Mouse (Mus musculus): ENCODE data around the gene Park7. TPM values are rescaled to one million over a fixed set of nuclear protein-coding genes. Genes with fewer than 3 reads are reported as not detected.

Gene Park7
- polyA plus RNA-seq (2014; fragmentation: Illumina TruSeq; extraction: RNeasy Lipid Tissue Mini Kit (QIAGEN cat#74804); ENCODE audit: low read depth, low replicate concordance) = 63.4 TPM

GRCm38 (mm10) chr4:150914290-150914733, at the start of gene Park7, which contains the start of gene Tnfrsf9:
Gene Park7 (minus strand): TSS chr4:150914437.
Gene Tnfrsf9 (plus strand): TSS chr4:150914562.

GRCm38 (mm10) chr4:150853680-150854461, 60.4 kb downstream of the Park7 start, which contains the start of gene Errfi1:
Gene Errfi1 (plus strand): TSS chr4:150853919.

Other genes with a start within 250 kb of the Park7 start
- 670 TPM for gene Errfi1, start 60.5 kb downstream of the Park7 start, polyA plus RNA-seq (2014; fragmentation: Illumina TruSeq; extraction: RNeasy Lipid Tissue Mini Kit (QIAGEN cat#74804); ENCODE audit: low read depth, low replicate concordance)
- not detected for gene Tnfrsf9, start 125 bp upstream of the Park7 start, polyA plus RNA-seq (2014; fragmentation: Illumina TruSeq; extraction: RNeasy Lipid Tissue Mini Kit (QIAGEN cat#74804); ENCODE audit: low read depth, low replicate concordance)
- gene Uts2, start 82.7 kb upstream of the Park7 start, polyA plus RNA-seq (2014; fragmentation: Illumina TruSeq; extraction: RNeasy Lipid Tissue Mini Kit (QIAGEN cat#74804); ENCODE audit: low read depth, low replicate concordance) = not detected
- gene Per3, start 130.2 kb upstream of the Park7 start, polyA plus RNA-seq (2014; fragmentation: Illumina TruSeq; extraction: RNeasy Lipid Tissue Mini Kit (QIAGEN cat#74804); ENCODE audit: low read depth, low replicate concordance) = 1.2 TPM
- gene Vamp3, start 143.5 kb upstream of the Park7 start, polyA plus RNA-seq (2014; fragmentation: Illumina TruSeq; extraction: RNeasy Lipid Tissue Mini Kit (QIAGEN cat#74804); ENCODE audit: low read depth, low replicate concordance) = 21.6 TPM
- gene Gm13090, start 175.1 kb upstream of the Park7 start, polyA plus RNA-seq (2014; fragmentation: Illumina TruSeq; extraction: RNeasy Lipid Tissue Mini Kit (QIAGEN cat#74804); ENCODE audit: low read depth, low replicate concordance) = not detected